In genomic region chr2:45103021-45103983, GRCm38 (mm10) we compare ENCODE assay signal across 7 mouse cellular contexts. TPM values are rescaled to one million over a fixed set of nuclear protein-coding genes. Genes with fewer than 3 reads are reported as not detected.
A peak's percentile ranks its signal among the peaks of the same experiment; 100 is the strongest.
DNase-seq lines count a peak whose midpoint lies in the region; ATAC-seq lines count a peak whose summit lies in the region.

No protein-coding gene starts in this region.

- H3K27ac ChIP-seq in liver, embryonic 11.5 days (ENCODE audit: low read depth, low read length): no peak overlapping the region; the same call in 1 of the 2 replicates
- H3K27ac ChIP-seq in embryonic facial prominence, embryonic 15.5 days (replicated peaks): peak overlapping the region; percentile 48; the same call in 1 of the 2 replicates
- no peak overlapping the region for H3K27ac ChIP-seq in intestine, embryonic 15.5 days

- H3K4me2 ChIP-seq in liver, embryonic 11.5 days: peak overlapping the region; percentile 42
- H3K4me2 ChIP-seq in embryonic facial prominence, embryonic 15.5 days (replicated peaks): peak overlapping the region; percentile 25; the same call in 1 of the 2 replicates
- peak overlapping the region; percentile 6; the same call in 1 of the 2 replicates for H3K4me2 ChIP-seq in intestine, embryonic 15.5 days (replicated peaks)

- H3K4me3 ChIP-seq in liver, embryonic 11.5 days (ENCODE audit: low read depth, low read length): no peak overlapping the region
- peak overlapping the region; percentile 10; the same call in 1 of the 2 replicates for H3K4me3 ChIP-seq in embryonic facial prominence, embryonic 15.5 days (replicated peaks)
- H3K4me3 ChIP-seq in intestine, embryonic 15.5 days (replicated peaks): no peak overlapping the region

- H3K4me1 ChIP-seq in liver, embryonic 11.5 days (replicated peaks; ENCODE audit: control insufficient read depth, insufficient read depth, low read length): peaks cover 76% of the 10 kb centered on the region
- peaks cover 33% of the 10 kb centered on the region for H3K4me1 ChIP-seq in embryonic facial prominence, embryonic 15.5 days
- H3K4me1 ChIP-seq in intestine, embryonic 15.5 days (replicated peaks): peaks cover 7% of the 10 kb centered on the region; the same call in 1 of the 2 replicates

- DNase-seq in liver, embryonic 11.5 days (ENCODE audit: low spot score): no peak
- DNase-seq in liver: no peak
- peak; percentile 89 for DNase-seq in skeletal muscle tissue, adult 2 months (ENCODE audit: low read depth, low spot score)
- DNase-seq in left cerebral cortex, adult 18-20 months (ENCODE audit: low spot score in 2 of 2): no peak
- DNase-seq in urinary bladder, postnatal 14 days (ENCODE audit: low spot score): no peak

- ATAC-seq in liver, embryonic 11.5 days (replicated peaks; ENCODE audit: low FRiP score): no peak
- ATAC-seq in embryonic facial prominence, embryonic 15.5 days (ENCODE audit: insufficient number of reproducible peaks, low FRiP score, low TSS enrichment, low read depth): no peak
- no peak for ATAC-seq in intestine, embryonic 15.5 days

- H3K27me3 ChIP-seq in liver, embryonic 11.5 days (replicated peaks; ENCODE audit: control insufficient read depth, insufficient read depth, low read length): no peaks in the 10 kb centered on the region
- peaks cover 4% of the 10 kb centered on the region; the same call in 1 of the 2 replicates for H3K27me3 ChIP-seq in embryonic facial prominence, embryonic 15.5 days
- 0 out of 2 replicates have a peak, but pooled peaks cover 6% of the 10 kb centered on the region for H3K27me3 ChIP-seq in intestine, embryonic 15.5 days (replicated peaks)

- no peak overlapping the region for H3K9ac ChIP-seq in liver, embryonic 11.5 days (ENCODE audit: low read depth, low read length)
- no peak overlapping the region for H3K9ac ChIP-seq in embryonic facial prominence, embryonic 15.5 days
- no peak overlapping the region for H3K9ac ChIP-seq in intestine, embryonic 15.5 days

- H3K9me3 ChIP-seq in liver, embryonic 11.5 days (ENCODE audit: control insufficient read depth, low read length): no peaks in the 10 kb centered on the region
- no peaks in the 10 kb centered on the region for H3K9me3 ChIP-seq in embryonic facial prominence, embryonic 15.5 days (replicated peaks)
- no peaks in the 10 kb centered on the region for H3K9me3 ChIP-seq in intestine, embryonic 15.5 days

- WGBS in liver, embryonic 11.5 days: 46% methylated on average over 10 of the region's 10 CpGs
- WGBS in embryonic facial prominence, embryonic 15.5 days: 23% methylated on average over 10 of the region's 10 CpGs
- WGBS in intestine, embryonic 15.5 days: 33% methylated on average over 10 of the region's 10 CpGs

- no peaks in the 10 kb centered on the region for H3K36me3 ChIP-seq in liver, embryonic 11.5 days (ENCODE audit: control insufficient read depth, insufficient read depth, low read length)
- no peaks in the 10 kb centered on the region for H3K36me3 ChIP-seq in embryonic facial prominence, embryonic 15.5 days
- H3K36me3 ChIP-seq in intestine, embryonic 15.5 days: no peaks in the 10 kb centered on the region

RNA-seq across cellular contexts. Expression of gene Zeb2, which starts 13.9 kb away (rescaled TPM):
- polyA plus RNA-seq in liver, embryonic 11.5 days (2014; fragmentation: Nextera tagmentation; extraction: Ambion mirVana): 32.8 and 33.2 TPM in 2 replicates
- polyA plus RNA-seq in embryonic facial prominence, embryonic 15.5 days (2015; fragmentation: Nextera tagmentation; extraction: Ambion mirVana): 69.8 and 71.2 TPM in 2 replicates
- 34.5 and 37.4 TPM in 2 replicates for polyA plus RNA-seq in intestine, embryonic 15.5 days (2015; fragmentation: Nextera tagmentation; extraction: Ambion mirVana)
- 100 to 1,000 TPM; 141 to 180 TPM for total RNA-seq in left cerebral cortex, adult 18-20 months (2021)
